Comparison of ENCODE assay signal across 18 mouse cellular contexts in the genomic region with DNA sequence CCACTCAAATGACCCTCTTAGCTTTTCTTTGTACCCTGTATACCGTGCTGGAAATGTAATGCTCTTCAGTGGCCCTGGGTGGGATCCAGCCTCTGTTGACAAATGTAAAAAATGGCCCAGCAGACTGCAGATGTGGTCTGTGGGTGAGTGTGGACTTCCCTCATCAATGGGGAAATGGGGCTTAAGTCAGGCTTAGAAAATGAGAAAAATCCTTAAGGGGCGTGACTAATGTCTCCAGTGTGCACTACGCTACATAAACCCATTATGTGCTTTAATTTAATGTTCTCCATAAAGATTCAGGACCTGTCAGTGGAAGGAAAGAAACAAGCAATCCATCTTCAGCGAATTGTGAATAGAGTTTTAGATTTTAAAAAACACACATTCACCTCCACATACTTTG.
"Had no signal": no experiment of that assay in that cellular context is flagged by ENCODE, and none has a peak within 500 bp of the region (broad histone marks: within the 10 kb centered on the region; RNA-seq: fewer than 3 reads in every experiment).

No protein-coding gene starts in this region.

- H3K27me3 ChIP-seq: liver, embryonic 13.5 days; liver, embryonic 15.5 days; lung, embryonic 15.5 days; midbrain, embryonic 13.5 days; midbrain, embryonic 15.5 days; stomach, embryonic 15.5 days had no signal

- ATAC-seq: liver, postnatal 0 days; midbrain, embryonic 13.5 days; midbrain, embryonic 15.5 days had no signal

- DNase-seq: liver; liver, embryonic 13.5 days; liver, postnatal 0 days; lung, adult 2 months; lung, postnatal 10 days; lung, postnatal 4 days; right cerebral cortex, postnatal 14 days; thymus, adult 2 months; thymus, postnatal 25 days; thymus, postnatal 4 days had no signal

- H3K4me1 ChIP-seq: liver, embryonic 15.5 days had no signal

- H3K4me2 ChIP-seq: liver, embryonic 11.5 days; liver, embryonic 13.5 days; liver, embryonic 15.5 days; lung, embryonic 15.5 days; midbrain, embryonic 11.5 days; midbrain, embryonic 13.5 days; midbrain, embryonic 15.5 days; stomach, embryonic 15.5 days had no signal

- H3K9ac ChIP-seq: liver, embryonic 13.5 days; liver, embryonic 15.5 days; liver, postnatal 0 days; lung, embryonic 15.5 days; midbrain, embryonic 13.5 days; midbrain, embryonic 15.5 days; stomach, embryonic 15.5 days had no signal

- H3K27ac ChIP-seq: liver, embryonic 13.5 days; liver, embryonic 15.5 days; lung, embryonic 15.5 days; midbrain, embryonic 13.5 days; midbrain, embryonic 15.5 days; stomach, embryonic 15.5 days; stomach, postnatal 0 days had no signal

- H3K4me3 ChIP-seq: liver, embryonic 13.5 days; liver, embryonic 15.5 days; lung, embryonic 15.5 days; midbrain, embryonic 13.5 days; midbrain, embryonic 15.5 days; stomach, embryonic 15.5 days had no signal

- H3K36me3 ChIP-seq: liver, embryonic 13.5 days; liver, embryonic 15.5 days; lung, embryonic 15.5 days; midbrain, embryonic 13.5 days; midbrain, embryonic 15.5 days; stomach, embryonic 15.5 days had no signal

- H3K9me3 ChIP-seq: liver, embryonic 13.5 days; liver, embryonic 15.5 days; lung, embryonic 15.5 days; midbrain, embryonic 13.5 days; midbrain, embryonic 15.5 days; stomach, embryonic 15.5 days had no signal
